Mouse (Mus musculus) ES-E14 (cell line): Measurements from ENCODE around the gene Prkcq. TPM values are rescaled to one million over a fixed set of nuclear protein-coding genes. Genes with fewer than 3 reads are reported as not detected.

ENCODE experiments used
- DNase-seq: peaks from one replicate; pipeline ENCODE4 v3.0.0-alpha.2; 2013; ENCODE audit warnings: low read depth, low spot score
- H3K27ac ChIP-seq: 2 replicates; pipeline ENCODE4 v1.5.1; 2012; ENCODE audit warnings: low read depth, mild to moderate bottlenecking, low read length, moderate library complexity, mixed read lengths; ENCODE audit not compliant: poor library complexity, insufficient read depth, severe bottlenecking
- H3K36me3 ChIP-seq: 2 replicates; pipeline ENCODE4 v1.6.1; 2012; ENCODE audit warnings: mild to moderate bottlenecking, low read length, moderate library complexity, mixed read lengths; ENCODE audit not compliant: control insufficient read depth, poor library complexity, insufficient read depth, severe bottlenecking
- H3K4me1 ChIP-seq, 2 experiments: fragments of 150-350 bp in 1 of 2; sonication (generic) in 1 of 2; 2 replicates each; pipeline ENCODE4 v1.6.1; 2012; ENCODE audit warnings: low read length in 2 of 2, mild to moderate bottlenecking in 1 of 2, mixed read lengths in 1 of 2; ENCODE audit not compliant: control insufficient read depth in 2 of 2, insufficient read depth in 2 of 2, poor library complexity in 1 of 2
- H3K4me3 ChIP-seq, 2 experiments: fragments of 150-350 bp in 1 of 2; sonication (generic) in 1 of 2; 2 replicates each; pipeline ENCODE4 v1.5.1; 2012; ENCODE audit warnings: low read length in 2 of 2, low read depth in 1 of 2, mild to moderate bottlenecking in 1 of 2, mixed read lengths in 1 of 2; ENCODE audit not compliant: insufficient read depth in 1 of 2, poor library complexity in 1 of 2, severe bottlenecking in 1 of 2
- H3K9ac ChIP-seq: 2 replicates; pipeline ENCODE4 v1.6.1; 2012; ENCODE audit warnings: low read depth, mild to moderate bottlenecking, low read length, mixed read lengths; ENCODE audit not compliant: poor library complexity, insufficient read depth, severe bottlenecking
- H3K9me3 ChIP-seq: fragments of 150-350 bp; sonication (generic); 2 replicates; pipeline ENCODE4 v1.6.1; 2012; ENCODE audit warnings: low read depth, mild to moderate bottlenecking, low read length; ENCODE audit not compliant: control insufficient read depth, insufficient read depth
- CHD2 ChIP-seq: IDR thresholded peaks from 2 replicates; pipeline ENCODE4 v1.6.1; 2014; ENCODE audit warnings: mild to moderate bottlenecking, low read depth, low read length, inconsistent platforms
- HCFC1 ChIP-seq: IDR thresholded peaks from 2 replicates; pipeline ENCODE4 v1.6.1; 2012; ENCODE audit warnings: low read length, inconsistent platforms, borderline replicate concordance; ENCODE audit not compliant: insufficient read depth
- MAFK ChIP-seq: IDR thresholded peaks from 2 replicates; pipeline ENCODE4 v1.6.1; 2014; ENCODE audit warnings: mild to moderate bottlenecking, low read depth, low read length, inconsistent platforms; ENCODE audit not compliant: insufficient read depth
- ZC3H11A ChIP-seq: IDR thresholded peaks from 2 replicates; pipeline ENCODE4 v1.6.1; 2012; ENCODE audit warnings: low read depth, mild to moderate bottlenecking, inconsistent platforms, low read length, borderline replicate concordance
- ZNF384 ChIP-seq: IDR thresholded peaks from 2 replicates; pipeline ENCODE4 v1.6.1; 2012; ENCODE audit warnings: low read depth, low read length, inconsistent platforms
- in situ Hi-C, 2 experiments: fragments of 600-800 bp; cut with MboI; formaldehyde crosslinking; loops; one replicate each; pipeline ENCODE4 v1.15.1; 2025; ENCODE audit warnings: low sequenced_read_pairs in 2 of 2, inconsistent platforms in 1 of 2; ENCODE audit not compliant: unreplicated experiment in 2 of 2
- total RNA-seq: library from RNA; depleted of rRNA; stranded (reverse); fragments of 300-350 nt; gene quantifications from 2 replicates; pipeline ENCODE4 v1.2.3, GENCODE M21; 2012

Prkcq gene
- total RNA-seq, 1 experiment = 0.09 TPM

DNA sequence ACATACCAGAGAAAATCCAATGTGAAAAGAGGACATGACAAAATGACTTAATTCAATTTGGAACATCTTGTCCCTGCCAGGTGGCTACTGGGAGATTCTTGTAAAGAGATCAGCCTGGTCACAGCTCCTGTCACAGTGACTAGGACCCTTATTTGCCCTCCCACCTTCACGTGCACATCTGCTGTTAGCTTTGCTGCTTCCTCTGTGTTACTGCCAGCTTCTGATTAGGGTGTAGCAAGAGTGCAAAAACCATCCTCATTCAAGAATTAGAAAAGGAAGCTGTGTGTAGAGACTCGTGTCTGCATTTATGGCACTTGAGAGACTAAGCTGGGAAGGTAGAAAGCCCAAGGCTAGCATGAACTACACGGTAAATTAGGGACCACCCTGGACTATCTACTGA lies 59.2 kb downstream of the Prkcq start:
- DNase-seq = no peak
- no peaks in the 10 kb centered on the region for H3K36me3 ChIP-seq
- H3K27ac ChIP-seq = no peak overlapping the region
- no peaks in the 10 kb centered on the region for H3K4me1 ChIP-seq
- H3K4me3 ChIP-seq = no peak overlapping the region
- H3K9me3 ChIP-seq = no peaks in the 10 kb centered on the region
- in situ Hi-C loops = no loop called here
- TF ChIP-seq CHD2 (no peak), ZC3H11A (no peak), ZNF384 (no peak), MAFK (no peak), HCFC1 (no peak)
- H3K9ac ChIP-seq = no peak overlapping the region

DNA sequence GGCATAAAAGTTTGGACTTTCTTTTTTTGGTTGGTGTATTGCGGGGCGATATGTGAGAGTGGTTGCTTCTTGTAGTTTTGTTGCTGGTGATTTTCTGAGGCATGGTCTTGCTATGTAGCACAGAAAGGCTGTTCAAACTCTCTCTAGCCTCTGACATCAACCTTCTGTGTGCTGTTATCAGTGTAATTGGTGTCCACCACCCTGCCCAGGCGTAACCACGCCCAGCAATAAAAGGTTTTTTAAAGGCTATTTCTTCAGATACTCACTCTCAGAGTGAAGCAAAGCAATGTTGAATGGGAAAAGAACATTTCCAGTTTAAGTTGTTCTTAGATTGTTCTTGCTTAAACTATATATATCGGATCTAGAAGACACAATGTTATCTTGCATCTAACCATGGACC lies 60.1 kb downstream of the Prkcq start:
- no peak overlapping the region for H3K4me3 ChIP-seq
- no peak for TF ChIP-seq CHD2
- TF ChIP-seq HCFC1 = no peak
- no peak for TF ChIP-seq MAFK
- TF ChIP-seq ZC3H11A = no peak
- TF ChIP-seq ZNF384 = no peak
- in situ Hi-C loops = no loop called here
- no peak overlapping the region for H3K27ac ChIP-seq
- no peaks in the 10 kb centered on the region for H3K9me3 ChIP-seq
- H3K36me3 ChIP-seq = no peaks in the 10 kb centered on the region
- no peak overlapping the region for H3K9ac ChIP-seq
- H3K4me1 ChIP-seq = no peaks in the 10 kb centered on the region
- DNase-seq = no peak

DNA sequence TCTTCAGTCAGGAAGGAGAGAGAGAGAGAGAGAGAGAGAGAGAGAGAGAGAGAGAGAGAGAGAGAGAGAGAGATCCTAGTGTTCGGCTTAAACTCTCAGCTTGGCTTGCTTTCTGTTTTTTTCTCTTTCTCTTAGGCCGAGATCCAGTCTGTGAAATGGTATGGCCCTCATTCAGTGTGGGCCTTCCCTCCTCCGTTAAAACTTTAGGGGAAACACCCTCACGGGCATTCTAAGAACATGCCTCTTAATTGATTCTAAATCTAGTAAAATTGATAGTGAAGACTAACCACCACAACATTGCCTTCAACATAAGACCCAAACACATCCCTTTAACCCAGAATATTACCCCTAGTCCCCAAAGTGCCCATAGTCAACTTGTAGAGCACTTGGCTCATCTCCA lies 66.3 kb downstream of the Prkcq start:
- no peak for DNase-seq
- in situ Hi-C loops = no loop called here
- no peaks in the 10 kb centered on the region for H3K4me1 ChIP-seq
- H3K9ac ChIP-seq = no peak overlapping the region
- no peaks in the 10 kb centered on the region for H3K9me3 ChIP-seq
- no peaks in the 10 kb centered on the region for H3K36me3 ChIP-seq
- H3K27ac ChIP-seq = no peak overlapping the region
- H3K4me3 ChIP-seq = no peak overlapping the region
- TF ChIP-seq HCFC1 (no peak), ZNF384 (no peak)

DNA sequence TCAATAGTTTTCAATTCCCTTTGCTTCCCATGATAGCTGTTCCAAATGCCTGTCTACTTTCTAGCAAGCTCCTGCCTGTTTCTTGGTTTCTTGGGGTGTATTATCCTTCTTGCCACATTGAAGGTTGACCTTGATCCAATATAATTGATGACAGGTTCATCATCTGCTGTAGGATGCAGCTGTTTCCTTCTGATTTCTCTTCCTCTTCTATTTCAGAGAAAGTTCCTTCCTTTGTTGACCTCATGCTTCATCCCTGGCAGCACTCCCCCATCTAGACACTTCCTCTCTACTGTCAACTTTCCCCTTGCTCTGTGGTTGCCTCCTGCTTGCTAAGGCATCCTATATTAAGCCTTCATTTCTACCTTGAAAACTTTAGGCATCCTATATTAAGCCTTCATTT lies 67.6 kb downstream of the Prkcq start:
- in situ Hi-C loops = no loop called here
- no peak overlapping the region for H3K4me3 ChIP-seq
- H3K4me1 ChIP-seq = no peaks in the 10 kb centered on the region
- H3K27ac ChIP-seq = no peak overlapping the region
- no peaks in the 10 kb centered on the region for H3K36me3 ChIP-seq
- DNase-seq = no peak
- H3K9ac ChIP-seq = no peak overlapping the region
- no peaks in the 10 kb centered on the region for H3K9me3 ChIP-seq
- TF ChIP-seq CHD2 (no peak), MAFK (no peak)

DNA sequence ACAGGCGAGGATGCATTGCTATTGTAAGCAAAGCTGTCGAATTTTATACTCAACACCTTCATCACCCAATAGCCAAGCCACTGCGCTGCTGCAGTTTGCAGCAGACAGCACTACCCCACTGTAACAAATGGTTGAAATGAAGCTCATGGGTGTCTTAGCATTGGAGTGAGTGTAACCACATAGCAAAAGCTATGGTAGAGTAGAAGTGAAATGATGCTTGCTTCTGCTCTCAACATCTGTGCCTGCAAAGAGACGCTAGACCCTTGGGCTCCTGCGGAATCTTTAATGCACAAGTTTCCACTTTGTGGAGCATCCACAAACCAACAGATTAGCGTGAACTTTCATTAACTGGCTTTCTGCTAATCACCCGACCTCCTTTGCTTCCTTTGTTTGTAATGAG lies 74.0 kb downstream of the Prkcq start:
- no peak overlapping the region for H3K27ac ChIP-seq
- TF ChIP-seq MAFK (no peak), HCFC1 (no peak), ZNF384 (no peak), CHD2 (no peak), ZC3H11A (no peak)
- no peak overlapping the region for H3K4me3 ChIP-seq
- H3K9me3 ChIP-seq = no peaks in the 10 kb centered on the region
- H3K4me1 ChIP-seq = no peaks in the 10 kb centered on the region
- in situ Hi-C loops = no loop called here
- no peak overlapping the region for H3K9ac ChIP-seq
- H3K36me3 ChIP-seq = no peaks in the 10 kb centered on the region
- DNase-seq = no peak
